Mouse (Mus musculus) testis, adult 2 months (tissue): ENCODE measurements at regions not wholly inside any gene's neighbourhood (a gene's known extent, or its start where the extent isn't known, plus 50 kb on each side); places are given as distances from the start of the nearest gene placed in this dataset.

Experiments
- CTCF ChIP-seq: fragments of 200-500 bp; IDR thresholded peaks from 2 replicates; pipeline ENCODE4 v1.5.1; 2012; ENCODE audit warnings: low read depth, mild to moderate bottlenecking, inconsistent platforms, low read length, moderate library complexity; ENCODE audit not compliant: control insufficient read depth, insufficient read depth, insufficient replicate concordance
- POLR2A ChIP-seq: fragments of 200-500 bp; IDR thresholded peaks from 2 replicates; pipeline ENCODE4 v1.6.1; 2012; ENCODE audit warnings: low read depth, mild to moderate bottlenecking, inconsistent platforms, low read length, moderate library complexity; ENCODE audit not compliant: control insufficient read depth

DNA sequence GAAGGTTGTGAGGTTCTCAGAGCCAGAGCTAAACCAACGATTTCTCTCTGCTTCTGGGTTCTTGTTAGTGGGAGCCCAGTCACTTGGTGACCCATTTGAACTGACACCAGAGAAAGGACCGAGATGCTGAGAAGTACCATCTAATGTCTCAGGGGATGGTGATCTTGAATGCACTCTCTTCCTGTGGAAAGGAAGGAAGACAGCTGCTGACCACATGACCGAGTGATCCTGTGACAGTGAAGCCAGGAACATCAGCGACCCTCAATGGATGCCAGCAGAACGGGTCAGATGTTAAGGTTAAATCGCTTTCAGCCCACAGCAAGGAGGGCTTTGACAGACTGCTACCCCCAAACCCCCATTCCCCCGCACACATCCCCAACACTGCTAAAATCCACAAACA lies 78.1 kb upstream of the Ankrd28 start:
- TF ChIP-seq CTCF: no peak
- TF ChIP-seq POLR2A: no peak
